Mouse (Mus musculus): Measurements from ENCODE around the gene Lhfpl3.

Gene Lhfpl3

GRCm38 (mm10) chr5:22745885-22746532, at the start of gene Lhfpl3:
Lhfpl3 (plus strand) TSS chr5:22746059.
- under 1% methylated on average over 39 of the region's 53 CpGs for WGBS

GRCm38 (mm10) chr5:22706271-22706670, 39.6 kb upstream of the Lhfpl3 start:
- 88% methylated on average over 4 of the region's 4 CpGs for WGBS

- WGBS = 13% methylated on average over 10 of the region's 10 CpGs
These were observed 352 bp upstream of the Lhfpl3 start for GRCm38 (mm10) chr5:22745529-22745884.

GRCm38 (mm10) chr5:22746533-22747021, 718 bp downstream of the Lhfpl3 start:
- WGBS = under 1% methylated on average over 20 of the region's 20 CpGs

GRCm38 (mm10) chr5:22747305-22747704, 1.4 kb downstream of the Lhfpl3 start:
- 9% methylated on average over 7 of the region's 7 CpGs for WGBS

- WGBS = 60% methylated on average over 3 of the region's 3 CpGs
These were observed 11.4 kb downstream of the Lhfpl3 start for GRCm38 (mm10) chr5:22757261-22757660.

GRCm38 (mm10) chr5:22770726-22771125, 24.9 kb downstream of the Lhfpl3 start:
- 62% methylated on average over 1 of the region's 1 CpGs for WGBS

- WGBS = 46% methylated on average over 1 of the region's 1 CpGs
These were observed 49.5 kb downstream of the Lhfpl3 start for GRCm38 (mm10) chr5:22795361-22795760.

GRCm38 (mm10) chr5:22813426-22813825, 67.6 kb downstream of the Lhfpl3 start:
- WGBS = 55% methylated on average over 4 of the region's 4 CpGs

GRCm38 (mm10) chr5:22829822-22830450, 84.1 kb downstream of the Lhfpl3 start:
- 39% methylated on average over 3 of the region's 3 CpGs for WGBS

- 73% methylated on average over 14 of the region's 14 CpGs for WGBS
These were observed 105.7 kb downstream of the Lhfpl3 start for GRCm38 (mm10) chr5:22851572-22851971.

GRCm38 (mm10) chr5:22853503-22853902, 107.6 kb downstream of the Lhfpl3 start:
- WGBS = 62% methylated on average over 2 of the region's 2 CpGs

GRCm38 (mm10) chr5:22856480-22856879, 110.6 kb downstream of the Lhfpl3 start:
- WGBS = 67% methylated on average over 4 of the region's 4 CpGs

GRCm38 (mm10) chr5:22861399-22861798, 115.5 kb downstream of the Lhfpl3 start:
- 72% methylated on average over 1 of the region's 1 CpGs for WGBS

- WGBS = 86% methylated on average over 5 of the region's 5 CpGs
These were observed 123.2 kb downstream of the Lhfpl3 start for GRCm38 (mm10) chr5:22869031-22869430.

GRCm38 (mm10) chr5:22872417-22872816, 126.6 kb downstream of the Lhfpl3 start:
- WGBS = 63% methylated on average over 1 of the region's 1 CpGs

- WGBS = 48% methylated on average over 3 of the region's 3 CpGs
These were observed 142.5 kb downstream of the Lhfpl3 start for GRCm38 (mm10) chr5:22888345-22888744.

GRCm38 (mm10) chr5:22889481-22889880, 143.6 kb downstream of the Lhfpl3 start:
- 64% methylated on average over 4 of the region's 4 CpGs for WGBS

GRCm38 (mm10) chr5:22897228-22897627, 151.4 kb downstream of the Lhfpl3 start:
- WGBS = 86% methylated on average over 3 of the region's 3 CpGs

GRCm38 (mm10) chr5:22897656-22898289, 151.9 kb downstream of the Lhfpl3 start:
- WGBS = 57% methylated on average over 7 of the region's 7 CpGs

GRCm38 (mm10) chr5:22898593-22898992, 152.7 kb downstream of the Lhfpl3 start:
- 82% methylated on average over 2 of the region's 2 CpGs for WGBS

- WGBS = 96% methylated on average over 1 of the region's 1 CpGs
These were observed 171.3 kb downstream of the Lhfpl3 start for GRCm38 (mm10) chr5:22917197-22917596.

- 48% methylated on average over 2 of the region's 2 CpGs for WGBS
These were observed 182.9 kb downstream of the Lhfpl3 start for GRCm38 (mm10) chr5:22928746-22929145.

Data from cerebral cortex, adult 2 months (tissue).